11 mouse cellular contexts compared by ENCODE assay signal in genomic region chr1:45765678-45766077, GRCm38 (mm10). TPM values are rescaled to one million over a fixed set of nuclear protein-coding genes. Genes with fewer than 3 reads are reported as not detected.
DNase-seq lines count a peak whose midpoint lies in the region; ATAC-seq and TF ChIP-seq lines count a peak whose summit lies in the region.
"Had no signal": no experiment of that assay in that cellular context is flagged by ENCODE, and none has a peak within 500 bp of the region (broad histone marks: within the 10 kb centered on the region; RNA-seq: fewer than 3 reads in every experiment).

No protein-coding gene starts in this region.

- no peak for TF ChIP-seq CTCF in midbrain, postnatal 0 days (IDR thresholded peaks at IDR 0.05)

- peaks cover 10% of the 10 kb centered on the region for H3K4me1 ChIP-seq in midbrain, embryonic 10.5 days
- no peaks in the 10 kb centered on the region for H3K4me1 ChIP-seq in midbrain, postnatal 0 days (ENCODE audit: insufficient read depth, low read length)
- H3K4me1 ChIP-seq in stomach, embryonic 14.5 days (ENCODE audit: control insufficient read depth, insufficient read depth, low read length): peaks cover 10% of the 10 kb centered on the region; the same call in 1 of the 2 replicates
- H3K4me1 ChIP-seq: midbrain, embryonic 12.5 days had no signal

- no peak for ATAC-seq in midbrain, postnatal 0 days (ENCODE audit: low FRiP score)
- peak; percentile 34; the same call in 1 of the 2 replicates for ATAC-seq in stomach, embryonic 14.5 days (ENCODE audit: insufficient number of reproducible peaks, insufficient read depth, low FRiP score, low read depth)
- ATAC-seq in megakaryocyte, adult 5-6 weeks (ENCODE audit: poor library complexity, severe bottlenecking): no peak

- 72% methylated on average over 4 of the region's 4 CpGs for WGBS in midbrain, embryonic 10.5 days
- WGBS in midbrain, postnatal 0 days: 67% methylated on average over 4 of the region's 4 CpGs
- 34% methylated on average over 4 of the region's 4 CpGs for WGBS in stomach, embryonic 14.5 days

- DNase-seq in midbrain, embryonic 10.5 days (ENCODE audit: low spot score): peak; percentile 27
- no peak for DNase-seq in midbrain, postnatal 0 days (ENCODE audit: low spot score)
- DNase-seq in gastrocnemius, postnatal 4 days (ENCODE audit: low spot score in 2 of 2): peak; percentile 46 to 85
- peak; percentile 48 to 65 for DNase-seq in kidney, postnatal 4 days
- no peak for DNase-seq in spleen, adult 18-20 months
- DNase-seq in frontal cortex, postnatal 10 days (ENCODE audit: low spot score in 2 of 2): no peak

- no peaks in the 10 kb centered on the region for H3K36me3 ChIP-seq in midbrain, embryonic 10.5 days
- no peaks in the 10 kb centered on the region for H3K36me3 ChIP-seq in midbrain, postnatal 0 days (ENCODE audit: insufficient read depth, low read length)
- H3K36me3 ChIP-seq in stomach, embryonic 14.5 days (ENCODE audit: control insufficient read depth, insufficient read depth, low read length): no peaks in the 10 kb centered on the region
- H3K36me3 ChIP-seq: G1E; midbrain, embryonic 12.5 days had no signal

- no peaks in the 10 kb centered on the region for H3K27me3 ChIP-seq in midbrain, embryonic 10.5 days (ENCODE audit: low read depth, poor library complexity, severe bottlenecking)
- no peaks in the 10 kb centered on the region for H3K27me3 ChIP-seq in midbrain, postnatal 0 days (ENCODE audit: insufficient read depth, low read length)
- no peaks in the 10 kb centered on the region for H3K27me3 ChIP-seq in stomach, embryonic 14.5 days (ENCODE audit: control insufficient read depth, insufficient read depth, low read length)
- H3K27me3 ChIP-seq: midbrain, embryonic 12.5 days had no signal

- no peak overlapping the region for H3K9ac ChIP-seq in midbrain, postnatal 0 days (replicated peaks; ENCODE audit: low read length, poor library complexity, severe bottlenecking)
- H3K9ac ChIP-seq in stomach, embryonic 14.5 days (replicated peaks; ENCODE audit: low read depth, low read length): no peak overlapping the region
- H3K9ac ChIP-seq: midbrain, embryonic 12.5 days had no signal

- no peak overlapping the region for H3K27ac ChIP-seq in midbrain, embryonic 10.5 days (replicated peaks)
- no peak overlapping the region for H3K27ac ChIP-seq in midbrain, postnatal 0 days (ENCODE audit: low read depth, low read length)
- peak overlapping the region; percentile 74 for H3K27ac ChIP-seq in stomach, embryonic 14.5 days (ENCODE audit: low read length)
- H3K27ac ChIP-seq: midbrain, embryonic 12.5 days had no signal

- no peak overlapping the region for H3K4me3 ChIP-seq in midbrain, embryonic 10.5 days
- no peak overlapping the region for H3K4me3 ChIP-seq in midbrain, postnatal 0 days (ENCODE audit: low read depth, low read length)
- H3K4me3 ChIP-seq in stomach, embryonic 14.5 days (ENCODE audit: low read depth, low read length): no peak overlapping the region
- H3K4me3 ChIP-seq: erythroblast, embryonic 14.5 days; midbrain, embryonic 12.5 days had no signal

- no peaks in the 10 kb centered on the region for H3K9me3 ChIP-seq in midbrain, embryonic 10.5 days (replicated peaks)
- no peaks in the 10 kb centered on the region for H3K9me3 ChIP-seq in midbrain, postnatal 0 days (ENCODE audit: low read length)
- no peaks in the 10 kb centered on the region for H3K9me3 ChIP-seq in stomach, embryonic 14.5 days (ENCODE audit: control insufficient read depth, low read depth, low read length)
- H3K9me3 ChIP-seq: G1E; midbrain, embryonic 12.5 days had no signal

- no peak overlapping the region for H3K4me2 ChIP-seq in midbrain, postnatal 0 days (ENCODE audit: low read depth, low read length, poor library complexity, severe bottlenecking)
- H3K4me2 ChIP-seq in stomach, embryonic 14.5 days (replicated peaks; ENCODE audit: low read depth, low read length): no peak overlapping the region
- H3K4me2 ChIP-seq: midbrain, embryonic 12.5 days had no signal

RNA-seq across cellular contexts. Expression of gene Wdr75, which starts 29.3 kb away (rescaled TPM):
- 85.3 and 91.4 TPM in 2 replicates for polyA plus RNA-seq in midbrain, embryonic 10.5 days (2016; fragmentation: Nextera tagmentation; extraction: Ambion mirVana)
- total RNA-seq in midbrain, postnatal 0 days (2014; rRNA removed): 159 and 237 TPM in 2 replicates
- polyA plus RNA-seq in midbrain, postnatal 0 days (2015; fragmentation: Nextera tagmentation; extraction: Ambion mirVana): 36.6 and 38.1 TPM in 2 replicates
- 10 to 100 TPM; 25.3 to 26.1 TPM for total RNA-seq in gastrocnemius, postnatal 4 days (2021)
- 78.7 and 88.6 TPM in 2 replicates for polyA plus RNA-seq in stomach, embryonic 14.5 days (2014; fragmentation: Nextera tagmentation; extraction: Ambion mirVana)
- total RNA-seq in megakaryocyte, adult 5-6 weeks (2015): 35.8 and 39.9 TPM in 2 replicates
- total RNA-seq in megakaryocyte, adult 5-6 weeks (2017): 17.0 and 27.2 TPM in 2 replicates

Comparison
In these comparisons a context has a peak if more than half of its experiments do, and no peak if none do; other contexts are left out.
1. DNase-seq: peak in midbrain, embryonic 10.5 days (single experiment), gastrocnemius, postnatal 4 days (2 of 2) and kidney, postnatal 4 days (2 of 2); none in midbrain, postnatal 0 days (single experiment), spleen, adult 18-20 months (0 of 2) and frontal cortex, postnatal 10 days (0 of 2).